Mouse (Mus musculus) MN1 (cell line): ENCODE results near the gene Fam24a.

ENCODE experiments used
- DNase-seq: peaks from one replicate; pipeline ENCODE4 v3.0.0-alpha.2; 2016; ENCODE audit warnings: low spot score

Fam24a gene

GRCm38 (mm10) chr7:131333564-131333963, at the start of gene Fam24a:
Fam24a (plus strand) TSS chr7:131333864.
- no peak for DNase-seq

DNA sequence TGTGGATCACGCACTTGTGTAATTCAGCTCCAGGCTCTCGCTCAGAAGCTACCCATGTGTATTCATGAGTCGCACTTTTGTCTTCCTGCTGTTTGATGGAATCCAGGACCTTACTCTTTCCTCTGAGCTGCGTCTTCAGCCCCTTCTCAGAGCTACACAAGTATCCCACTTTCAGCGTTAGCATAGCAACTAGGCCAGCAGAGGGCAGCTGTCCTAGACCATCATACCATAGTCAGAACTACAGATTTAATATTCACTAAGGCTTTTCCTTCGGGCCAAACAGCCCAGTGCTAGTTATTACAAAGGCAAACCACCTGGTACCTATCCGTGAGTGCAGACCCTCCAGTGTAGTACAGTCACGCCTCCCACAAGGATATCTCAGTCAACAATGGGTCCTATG, 36.5 kb upstream of the Fam24a start:
- DNase-seq = no peak

GRCm38 (mm10) chr7:131303340-131303739, 30.3 kb upstream of the Fam24a start:
- no peak for DNase-seq

DNA sequence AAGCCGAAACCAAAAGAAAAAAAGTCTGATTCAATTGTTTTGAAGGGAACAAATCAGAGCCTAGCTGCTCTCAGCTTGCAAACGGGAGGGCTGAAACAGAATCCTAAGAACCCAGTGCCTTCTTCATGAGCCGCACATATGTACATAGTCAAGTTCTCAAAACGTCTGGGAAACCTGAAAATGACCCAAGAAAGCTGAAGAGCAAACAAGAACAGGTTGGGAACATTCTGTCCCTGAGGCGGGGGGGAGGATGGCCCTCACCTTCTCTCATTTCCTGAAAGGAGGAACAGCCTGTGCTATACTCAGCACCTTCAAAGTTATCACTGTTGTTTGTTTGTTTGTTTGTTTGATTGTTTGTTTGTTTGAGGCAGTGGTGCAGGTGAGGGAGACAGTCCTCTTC, 26.9 kb upstream of the Fam24a start:
- no peak for DNase-seq

DNA sequence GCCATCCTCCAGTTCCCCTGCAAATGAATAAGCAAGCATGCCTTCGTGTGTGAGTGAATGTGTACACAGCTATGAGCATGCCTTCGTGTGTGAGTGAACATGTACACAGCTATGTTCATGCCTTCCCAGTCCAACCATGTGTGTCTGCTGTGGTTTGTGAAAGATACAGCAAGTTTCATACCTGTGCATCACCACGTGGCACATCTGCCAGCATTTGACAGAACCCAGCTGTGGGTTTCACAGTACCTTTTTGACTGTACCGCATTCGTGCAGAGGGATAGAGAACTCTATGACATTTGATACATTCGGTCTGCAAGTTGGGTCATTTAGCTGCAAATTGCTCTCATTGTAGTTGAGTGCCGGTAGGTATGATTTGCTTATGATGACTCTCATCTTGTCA, 19.2 kb upstream of the Fam24a start:
- no peak for DNase-seq

DNA sequence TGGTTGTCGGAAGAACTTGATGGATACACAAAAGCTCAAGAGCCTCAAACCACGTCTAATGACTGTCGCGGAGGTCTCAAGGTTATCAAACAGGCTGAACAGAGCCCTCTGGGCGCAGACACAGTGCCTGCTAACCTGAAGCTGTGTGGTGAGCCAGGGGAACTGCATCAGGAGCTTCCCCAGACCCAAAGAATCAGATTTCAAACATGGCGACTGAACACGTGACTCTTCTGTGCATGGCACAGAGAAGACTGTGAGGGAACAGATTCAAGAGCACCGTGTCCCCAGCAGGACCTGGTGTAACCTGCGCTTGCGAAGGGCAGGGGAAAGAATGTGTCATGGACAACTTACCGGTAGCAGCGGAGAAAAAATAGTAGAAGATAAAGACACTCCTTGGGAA, 16.1 kb upstream of the Fam24a start:
- DNase-seq = no peak

DNA sequence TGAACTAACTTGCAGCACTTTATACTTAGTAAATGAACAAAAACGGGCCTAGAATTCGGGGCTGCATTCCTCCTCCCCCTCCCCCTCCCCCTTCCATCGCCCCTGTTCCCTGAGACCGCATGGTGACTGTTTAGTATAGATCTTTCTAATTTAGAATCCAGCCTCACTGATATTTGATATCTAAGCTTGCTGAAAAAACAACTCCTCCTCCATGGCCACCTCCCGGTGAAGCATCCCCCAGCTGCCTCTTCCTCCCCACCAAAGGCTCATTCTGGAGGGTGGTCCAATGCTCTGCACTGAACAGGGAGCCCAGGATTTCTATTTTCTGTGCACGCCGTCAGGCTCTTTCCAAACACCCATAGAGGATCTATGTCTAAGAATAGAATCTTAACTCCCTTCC, 15.3 kb upstream of the Fam24a start:
- DNase-seq = no peak

- DNase-seq = no peak
Measured at GRCm38 (mm10) chr7:131322192-131322591, 11.5 kb upstream of the Fam24a start, which contains the start of gene Cuzd1. Cuzd1 (minus strand) TSS chr7:131322292.

GRCm38 (mm10) chr7:131327054-131327453, 6.6 kb upstream of the Fam24a start:
- no peak for DNase-seq

GRCm38 (mm10) chr7:131329416-131329815, 4.2 kb upstream of the Fam24a start, which contains the start of gene Fam24b:
Fam24b (minus strand) TSS chr7:131329516.
- DNase-seq = no peak

- no peak for DNase-seq
Measured at GRCm38 (mm10) chr7:131331688-131332087, 2.0 kb upstream of the Fam24a start.

DNA sequence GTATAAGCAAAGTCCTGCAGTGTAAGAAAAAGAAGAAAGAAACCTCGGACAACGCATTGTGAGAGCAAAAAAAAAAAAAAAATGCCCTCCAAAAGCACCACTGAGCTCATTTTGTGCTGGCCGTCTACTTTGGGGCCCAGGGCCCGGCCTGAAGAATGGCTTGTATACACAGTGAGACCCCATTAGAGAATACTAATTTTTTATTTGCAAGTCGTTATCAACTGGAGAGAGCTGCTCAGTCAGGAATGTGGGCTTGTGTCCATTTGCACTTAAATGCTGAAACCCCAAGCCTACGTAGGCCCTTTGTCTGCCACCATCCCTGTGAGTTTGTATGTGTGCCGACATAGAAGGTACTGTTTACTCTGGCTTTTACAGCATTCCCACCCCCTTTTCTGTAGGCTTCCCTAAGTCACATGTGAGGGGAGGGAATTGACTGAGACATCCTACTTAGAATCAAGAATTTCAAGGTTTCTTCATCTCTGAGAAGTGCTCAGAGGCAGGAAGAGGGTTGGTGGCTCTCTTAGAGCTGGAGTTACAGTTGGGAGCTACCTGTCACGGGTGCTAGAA, 3.9 kb downstream of the Fam24a start:
- DNase-seq = no peak

- DNase-seq = no peak
Measured at GRCm38 (mm10) chr7:131345856-131346541, 12.3 kb downstream of the Fam24a start.

DNA sequence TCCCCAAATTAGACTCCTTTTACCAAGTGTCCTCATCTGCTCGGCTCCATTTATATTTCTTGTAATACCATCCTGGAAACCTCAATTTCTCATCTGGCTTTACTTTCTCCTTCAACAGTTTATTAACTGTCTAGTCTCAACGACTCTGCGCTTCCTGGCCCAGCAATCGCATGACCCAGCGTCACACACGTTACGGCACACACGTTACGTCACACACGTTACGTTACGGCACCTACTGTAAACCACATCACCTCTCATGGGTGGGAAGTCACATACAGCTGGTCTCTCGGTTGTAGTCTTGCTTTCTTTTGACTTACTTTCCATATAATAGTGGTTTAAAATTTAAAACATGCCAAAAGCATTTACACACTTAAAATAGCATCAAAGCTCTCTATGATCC, 22.4 kb downstream of the Fam24a start:
- DNase-seq = no peak

DNA sequence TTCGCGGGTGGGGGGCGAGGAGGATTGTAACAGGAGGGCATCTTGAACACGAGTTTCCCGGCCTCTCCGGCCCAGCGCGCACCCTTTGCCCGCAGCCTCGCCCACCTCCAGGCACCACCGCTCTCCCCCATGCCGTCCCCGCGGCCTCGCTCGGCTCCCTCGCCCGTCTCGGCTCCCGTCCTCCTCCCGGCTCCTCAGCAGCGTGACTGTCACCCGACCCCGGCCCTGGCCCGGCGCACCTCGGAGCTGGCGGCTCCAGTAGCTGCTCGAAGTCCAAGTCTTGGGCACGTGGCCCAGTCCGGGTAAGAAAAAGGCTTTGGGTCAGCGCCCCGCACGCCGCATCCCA, 28.6 kb downstream of the Fam24a start:
- no peak for DNase-seq

DNA sequence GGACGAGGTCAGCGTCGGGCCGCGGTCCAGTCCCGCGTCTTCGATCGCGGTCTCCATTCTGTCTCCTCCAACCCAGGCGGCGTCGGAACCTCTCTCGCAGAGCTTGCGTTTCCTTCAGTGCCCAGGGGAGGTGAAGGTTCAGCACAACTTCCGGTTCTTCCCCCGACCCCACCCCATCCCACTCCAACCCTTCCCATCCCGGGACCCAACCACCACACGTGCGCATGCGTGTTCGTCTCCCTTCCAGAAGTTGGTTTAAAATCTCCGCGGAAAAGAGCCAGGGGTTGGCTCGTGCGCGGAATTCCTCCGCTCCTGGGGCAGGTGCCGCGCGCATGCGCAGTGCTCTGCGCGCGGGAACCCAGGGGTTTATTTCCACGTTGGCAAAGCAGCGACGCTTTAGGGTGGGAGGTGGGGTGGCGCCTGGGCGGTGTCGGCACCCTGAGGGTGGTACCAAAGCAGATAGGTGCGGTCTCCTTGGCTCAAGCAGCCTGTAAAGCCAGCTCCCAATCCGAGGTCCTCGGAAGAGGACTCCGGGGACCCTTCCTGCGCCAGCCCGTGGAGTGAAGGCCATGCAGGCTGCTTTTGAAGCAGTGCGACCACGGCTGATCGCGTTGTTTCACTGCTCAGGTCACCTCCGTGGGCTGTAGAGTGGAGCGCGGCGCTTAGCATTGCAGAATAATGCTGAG, 29.1 kb downstream of the Fam24a start, which contains the start of gene 2310057M21Rik:
2310057M21Rik (minus strand) TSS at position 145 of the 686 bp plus-strand sequence.
- DNase-seq = peak; percentile 98

DNA sequence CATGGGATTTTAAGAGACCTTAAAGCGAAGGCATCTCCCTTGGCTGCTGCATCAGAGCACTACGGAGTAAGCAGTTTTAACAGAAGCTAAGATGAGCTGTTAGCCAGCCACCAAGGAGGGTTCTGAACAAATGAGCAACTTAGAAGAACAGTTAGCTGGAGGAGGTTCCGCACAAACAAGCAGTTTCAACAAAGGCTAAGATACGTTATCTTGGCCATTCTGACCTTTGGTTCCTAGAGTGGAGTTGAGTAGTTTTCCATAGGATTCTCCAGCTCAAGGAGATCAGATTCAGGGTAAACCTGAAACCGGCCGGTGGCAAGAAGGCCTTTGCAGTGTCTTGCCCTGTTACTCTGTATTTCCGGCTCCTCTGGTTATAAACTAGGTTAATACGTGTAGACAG, 30.5 kb downstream of the Fam24a start:
- DNase-seq = no peak

DNA sequence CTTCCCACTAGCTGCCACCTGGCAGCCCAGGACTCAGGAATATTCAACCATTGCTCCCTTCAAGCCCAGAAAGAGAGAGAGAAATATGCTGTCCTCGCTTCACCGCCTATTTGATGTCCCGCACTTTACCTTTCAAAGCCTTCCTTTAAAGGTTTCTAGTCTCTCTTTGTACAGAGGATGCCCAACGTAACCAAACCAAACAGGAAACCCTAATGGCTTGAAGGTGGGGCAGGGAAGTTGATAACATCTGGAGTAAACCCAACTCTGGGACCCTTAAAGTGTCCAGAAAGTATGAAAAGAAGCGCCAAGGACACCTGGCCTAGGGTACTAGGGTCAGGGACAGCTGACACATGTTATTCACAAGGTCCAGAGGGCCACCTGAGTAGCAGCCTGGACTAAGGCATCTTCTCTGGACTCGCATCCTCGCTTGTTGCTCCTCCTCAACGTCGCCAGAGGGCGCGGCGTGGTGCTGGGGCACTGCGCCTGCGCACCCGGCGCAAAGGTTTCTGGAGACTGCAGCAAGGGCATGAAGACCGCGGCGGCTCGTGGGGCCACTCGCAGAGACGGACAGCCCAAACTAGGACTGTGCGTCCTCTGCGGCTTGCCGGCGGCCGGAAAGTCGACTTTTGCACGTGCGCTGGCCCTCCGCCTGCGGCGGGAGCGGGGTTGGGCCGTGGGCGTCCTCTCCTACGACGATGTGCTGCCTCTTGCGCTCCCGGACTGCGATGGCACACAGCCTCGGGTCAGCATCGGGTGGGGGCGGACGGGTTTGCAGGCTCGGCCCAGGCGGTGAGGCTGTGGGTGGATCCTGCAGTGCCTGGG, 37.2 kb downstream of the Fam24a start, which contains the start of gene Pstk:
Pstk (plus strand) TSS at position 494 of the 822 bp plus-strand sequence.
- DNase-seq = peak; percentile 92

DNA sequence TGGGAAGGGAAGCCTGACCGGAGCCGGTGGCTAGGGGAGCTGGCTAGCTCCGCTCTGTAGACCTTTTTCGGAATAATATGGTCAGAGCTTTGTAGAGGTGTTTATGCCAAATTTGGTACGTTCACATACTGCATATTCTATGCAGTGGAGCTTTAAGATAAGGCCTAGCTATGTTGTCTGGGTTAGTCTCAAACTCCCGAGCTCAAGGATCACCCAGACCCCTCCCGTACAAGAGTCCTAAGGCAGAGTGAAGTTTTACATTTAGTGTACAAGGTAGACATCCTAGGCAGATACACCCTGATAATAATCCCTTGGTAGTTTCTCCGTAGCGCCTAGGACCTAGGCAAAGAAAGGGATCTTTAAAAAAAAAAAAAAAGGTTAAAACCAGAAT, 37.8 kb downstream of the Fam24a start:
- DNase-seq = peak; percentile 17

- DNase-seq = peak; percentile 29
Measured at GRCm38 (mm10) chr7:131371880-131372651, 38.4 kb downstream of the Fam24a start.
